Mouse (Mus musculus): ENCODE results near the gene Hcn1. TPM values are rescaled to one million over a fixed set of nuclear protein-coding genes. Genes with fewer than 3 reads are reported as not detected.

The Hcn1 gene
- not detected in 2 replicates for polyA plus RNA-seq (2012; rRNA removed)

- no peak for DNase-seq (ENCODE audit: low read depth)
These were observed at the start of gene Hcn1 for GRCm38 (mm10) chr13:117602181-117602580. Gene Hcn1 (plus strand): TSS chr13:117602320.

GRCm38 (mm10) chr13:117567251-117567650 lies 34.9 kb upstream of the Hcn1 start:
- no peak for DNase-seq (ENCODE audit: low read depth)

GRCm38 (mm10) chr13:117571747-117572146 lies 30.4 kb upstream of the Hcn1 start:
- no peak for DNase-seq (ENCODE audit: low read depth)

GRCm38 (mm10) chr13:117594494-117595182 lies 7.5 kb upstream of the Hcn1 start:
- DNase-seq (ENCODE audit: low read depth): no peak

- DNase-seq (ENCODE audit: low read depth): no peak
These were observed 7.0 kb upstream of the Hcn1 start for GRCm38 (mm10) chr13:117595183-117595532.

- DNase-seq (ENCODE audit: low read depth): no peak
These were observed 672 bp upstream of the Hcn1 start for GRCm38 (mm10) chr13:117601331-117601965.

- no peak for DNase-seq (ENCODE audit: low read depth)
These were observed 668 bp downstream of the Hcn1 start for GRCm38 (mm10) chr13:117602617-117603358.

GRCm38 (mm10) chr13:117603421-117603820 lies 1.3 kb downstream of the Hcn1 start:
- DNase-seq (ENCODE audit: low read depth): no peak

- no peak for DNase-seq (ENCODE audit: low read depth)
These were observed 2.0 kb downstream of the Hcn1 start for GRCm38 (mm10) chr13:117604073-117604472.

GRCm38 (mm10) chr13:117604971-117605750 lies 3.0 kb downstream of the Hcn1 start:
- DNase-seq (ENCODE audit: low read depth): no peak

- DNase-seq (ENCODE audit: low read depth): no peak
These were observed 9.8 kb downstream of the Hcn1 start for GRCm38 (mm10) chr13:117611881-117612280.

GRCm38 (mm10) chr13:117619544-117619943 lies 17.4 kb downstream of the Hcn1 start:
- no peak for DNase-seq (ENCODE audit: low read depth)

GRCm38 (mm10) chr13:117657501-117657900 lies 55.4 kb downstream of the Hcn1 start:
- no peak for DNase-seq (ENCODE audit: low read depth)

GRCm38 (mm10) chr13:117658414-117659175 lies 56.5 kb downstream of the Hcn1 start:
- no peak for DNase-seq (ENCODE audit: low read depth)

- DNase-seq (ENCODE audit: low read depth): no peak
These were observed 57.4 kb downstream of the Hcn1 start for GRCm38 (mm10) chr13:117659511-117659910.

- DNase-seq (ENCODE audit: low read depth): no peak
These were observed 60.5 kb downstream of the Hcn1 start for GRCm38 (mm10) chr13:117662661-117663060.

- peak; percentile 1 for DNase-seq (ENCODE audit: low read depth)
These were observed 67.2 kb downstream of the Hcn1 start for GRCm38 (mm10) chr13:117669303-117669702.

GRCm38 (mm10) chr13:117671851-117672250 lies 69.7 kb downstream of the Hcn1 start:
- DNase-seq (ENCODE audit: low read depth): no peak

GRCm38 (mm10) chr13:117676418-117676817 lies 74.3 kb downstream of the Hcn1 start:
- no peak for DNase-seq (ENCODE audit: low read depth)

- no peak for DNase-seq (ENCODE audit: low read depth)
These were observed 85.5 kb downstream of the Hcn1 start for GRCm38 (mm10) chr13:117687670-117688069.

- no peak for DNase-seq (ENCODE audit: low read depth)
These were observed 92.7 kb downstream of the Hcn1 start for GRCm38 (mm10) chr13:117694729-117695332.

Measured in gonadal fat pad, adult 2 months (tissue).